Mouse (Mus musculus): ENCODE results near the gene Tbc1d2b. TPM values are rescaled to one million over a fixed set of nuclear protein-coding genes. Genes with fewer than 3 reads are reported as not detected.

Tbc1d2b gene
- polyA plus RNA-seq, 1 experiment from 2014 or later = 6.7 TPM

GRCm38 (mm10) chr9:90293641-90294398 lies 23.2 kb upstream of the Tbc1d2b start:
- Histone ChIP-seq H3K9me3 (replicated peaks; ENCODE audit: control insufficient read depth, low read length) (no peaks in the 10 kb centered on the region), H3K4me1 (ENCODE audit: control insufficient read depth, insufficient read depth, low read length) (no peaks in the 10 kb centered on the region), H3K36me3 (ENCODE audit: control insufficient read depth, insufficient read depth, low read length) (no peaks in the 10 kb centered on the region), H3K4me2 (no peak overlapping the region), H3K9ac (ENCODE audit: low read depth, low read length) (no peak overlapping the region), H3K4me3 (ENCODE audit: low read depth, low read length) (no peak overlapping the region), H3K27ac (ENCODE audit: low read depth, low read length) (no peak overlapping the region), H3K27me3 (ENCODE audit: control insufficient read depth, insufficient read depth, low read length) (no peaks in the 10 kb centered on the region)
- WGBS (ENCODE audit: insufficient replicate concordance) = 60% methylated on average over 3 of the region's 3 CpGs
- ATAC-seq (replicated peaks; ENCODE audit: insufficient number of reproducible peaks, low FRiP score, low TSS enrichment) = no peak

GRCm38 (mm10) chr9:90278397-90278796 lies 7.8 kb upstream of the Tbc1d2b start:
- no peak for ATAC-seq (replicated peaks; ENCODE audit: insufficient number of reproducible peaks, low FRiP score, low TSS enrichment)
- 53% methylated on average over 3 of the region's 3 CpGs for WGBS (ENCODE audit: insufficient replicate concordance)

GRCm38 (mm10) chr9:90277884-90278283 lies 7.3 kb upstream of the Tbc1d2b start:
- H3K4me1 ChIP-seq (ENCODE audit: control insufficient read depth, insufficient read depth, low read length) = 0 out of 2 replicates have a peak, but pooled peaks cover 8% of the 10 kb centered on the region
- WGBS (ENCODE audit: insufficient replicate concordance) = 59% methylated on average over 2 of the region's 2 CpGs
- no peaks in the 10 kb centered on the region for H3K36me3 ChIP-seq (ENCODE audit: control insufficient read depth, insufficient read depth, low read length)
- no peak overlapping the region for H3K27ac ChIP-seq (ENCODE audit: low read depth, low read length)
- no peaks in the 10 kb centered on the region for H3K9me3 ChIP-seq (replicated peaks; ENCODE audit: control insufficient read depth, low read length)
- no peak overlapping the region for H3K4me3 ChIP-seq (ENCODE audit: low read depth, low read length)
- no peak overlapping the region for H3K9ac ChIP-seq (ENCODE audit: low read depth, low read length)
- no peak overlapping the region for H3K4me2 ChIP-seq
- no peak for ATAC-seq (replicated peaks; ENCODE audit: insufficient number of reproducible peaks, low FRiP score, low TSS enrichment)
- H3K27me3 ChIP-seq (ENCODE audit: control insufficient read depth, insufficient read depth, low read length) = no peaks in the 10 kb centered on the region

More at GRCm38 (mm10) chr9:90278397-90278796, 7.8 kb upstream of the Tbc1d2b start:
- H3K9me3 ChIP-seq (replicated peaks; ENCODE audit: control insufficient read depth, low read length) = no peaks in the 10 kb centered on the region
- H3K9ac ChIP-seq (ENCODE audit: low read depth, low read length) = no peak overlapping the region
- no peak overlapping the region for H3K4me3 ChIP-seq (ENCODE audit: low read depth, low read length)
- H3K27me3 ChIP-seq (ENCODE audit: control insufficient read depth, insufficient read depth, low read length) = no peaks in the 10 kb centered on the region
- H3K4me2 ChIP-seq = no peak overlapping the region
- no peaks in the 10 kb centered on the region for H3K36me3 ChIP-seq (ENCODE audit: control insufficient read depth, insufficient read depth, low read length)
- no peak overlapping the region for H3K27ac ChIP-seq (ENCODE audit: low read depth, low read length)
- H3K4me1 ChIP-seq (ENCODE audit: control insufficient read depth, insufficient read depth, low read length) = 0 out of 2 replicates have a peak, but pooled peaks cover 8% of the 10 kb centered on the region

GRCm38 (mm10) chr9:90276779-90277178 lies 6.2 kb upstream of the Tbc1d2b start:
- Histone ChIP-seq H3K27ac (ENCODE audit: low read depth, low read length) (no peak overlapping the region), H3K4me3 (ENCODE audit: low read depth, low read length) (no peak overlapping the region), H3K4me1 (ENCODE audit: control insufficient read depth, insufficient read depth, low read length) (0 out of 2 replicates have a peak, but pooled peaks cover 8% of the 10 kb centered on the region), H3K9ac (ENCODE audit: low read depth, low read length) (no peak overlapping the region), H3K4me2 (no peak overlapping the region), H3K36me3 (ENCODE audit: control insufficient read depth, insufficient read depth, low read length) (no peaks in the 10 kb centered on the region), H3K9me3 (replicated peaks; ENCODE audit: control insufficient read depth, low read length) (no peaks in the 10 kb centered on the region), H3K27me3 (ENCODE audit: control insufficient read depth, insufficient read depth, low read length) (no peaks in the 10 kb centered on the region)
- 89% methylated on average over 1 of the region's 1 CpGs for WGBS (ENCODE audit: insufficient replicate concordance)
- no peak for ATAC-seq (replicated peaks; ENCODE audit: insufficient number of reproducible peaks, low FRiP score, low TSS enrichment)

- no peak overlapping the region for H3K4me2 ChIP-seq
- 0 out of 2 replicates have a peak, but pooled peaks cover 8% of the 10 kb centered on the region for H3K4me1 ChIP-seq (ENCODE audit: control insufficient read depth, insufficient read depth, low read length)
- H3K27me3 ChIP-seq (ENCODE audit: control insufficient read depth, insufficient read depth, low read length) = no peaks in the 10 kb centered on the region
- no peak overlapping the region for H3K9ac ChIP-seq (ENCODE audit: low read depth, low read length)
- no peak for ATAC-seq (replicated peaks; ENCODE audit: insufficient number of reproducible peaks, low FRiP score, low TSS enrichment)
- WGBS (ENCODE audit: insufficient replicate concordance) = 87% methylated on average over 5 of the region's 5 CpGs
- no peak overlapping the region for H3K27ac ChIP-seq (ENCODE audit: low read depth, low read length)
- no peaks in the 10 kb centered on the region for H3K9me3 ChIP-seq (replicated peaks; ENCODE audit: control insufficient read depth, low read length)
- no peaks in the 10 kb centered on the region for H3K36me3 ChIP-seq (ENCODE audit: control insufficient read depth, insufficient read depth, low read length)
- no peak overlapping the region for H3K4me3 ChIP-seq (ENCODE audit: low read depth, low read length)
These were observed 5.3 kb upstream of the Tbc1d2b start for GRCm38 (mm10) chr9:90275906-90276305.

GRCm38 (mm10) chr9:90275500-90275899 lies 4.9 kb upstream of the Tbc1d2b start:
- Histone ChIP-seq H3K36me3 (ENCODE audit: control insufficient read depth, insufficient read depth, low read length) (no peaks in the 10 kb centered on the region), H3K9ac (ENCODE audit: low read depth, low read length) (no peak overlapping the region), H3K27me3 (ENCODE audit: control insufficient read depth, insufficient read depth, low read length) (no peaks in the 10 kb centered on the region), H3K27ac (ENCODE audit: low read depth, low read length) (no peak overlapping the region), H3K9me3 (replicated peaks; ENCODE audit: control insufficient read depth, low read length) (no peaks in the 10 kb centered on the region), H3K4me3 (ENCODE audit: low read depth, low read length) (no peak overlapping the region), H3K4me1 (ENCODE audit: control insufficient read depth, insufficient read depth, low read length) (0 out of 2 replicates have a peak, but pooled peaks cover 8% of the 10 kb centered on the region), H3K4me2 (no peak overlapping the region)
- ATAC-seq (replicated peaks; ENCODE audit: insufficient number of reproducible peaks, low FRiP score, low TSS enrichment) = no peak
- WGBS (ENCODE audit: insufficient replicate concordance) = 63% methylated on average over 2 of the region's 2 CpGs

GRCm38 (mm10) chr9:90274516-90274915 lies 3.9 kb upstream of the Tbc1d2b start:
- H3K27ac ChIP-seq (ENCODE audit: low read depth, low read length) = no peak overlapping the region
- no peaks in the 10 kb centered on the region for H3K27me3 ChIP-seq (ENCODE audit: control insufficient read depth, insufficient read depth, low read length)
- 61% methylated on average over 3 of the region's 3 CpGs for whole genome bisulfite sequencing (ENCODE audit: insufficient replicate concordance)
- H3K9ac ChIP-seq (ENCODE audit: low read depth, low read length) = no peak overlapping the region
- no peak overlapping the region for H3K4me3 ChIP-seq (ENCODE audit: low read depth, low read length)
- no peak for ATAC-seq (replicated peaks; ENCODE audit: insufficient number of reproducible peaks, low FRiP score, low TSS enrichment)
- H3K36me3 ChIP-seq (ENCODE audit: control insufficient read depth, insufficient read depth, low read length) = no peaks in the 10 kb centered on the region
- H3K9me3 ChIP-seq (replicated peaks; ENCODE audit: control insufficient read depth, low read length) = no peaks in the 10 kb centered on the region
- no peak overlapping the region for H3K4me2 ChIP-seq
- H3K4me1 ChIP-seq (ENCODE audit: control insufficient read depth, insufficient read depth, low read length) = peaks cover 15% of the 10 kb centered on the region; the same call in 1 of the 2 replicates

GRCm38 (mm10) chr9:90272346-90272745 lies 1.7 kb upstream of the Tbc1d2b start:
- Histone ChIP-seq H3K4me3 (ENCODE audit: low read depth, low read length) (no peak overlapping the region), H3K27me3 (ENCODE audit: control insufficient read depth, insufficient read depth, low read length) (no peaks in the 10 kb centered on the region), H3K4me1 (ENCODE audit: control insufficient read depth, insufficient read depth, low read length) (peaks cover 10% of the 10 kb centered on the region; the same call in 1 of the 2 replicates), H3K9ac (ENCODE audit: low read depth, low read length) (no peak overlapping the region), H3K9me3 (replicated peaks; ENCODE audit: control insufficient read depth, low read length) (no peaks in the 10 kb centered on the region), H3K4me2 (no peak overlapping the region), H3K36me3 (ENCODE audit: control insufficient read depth, insufficient read depth, low read length) (no peaks in the 10 kb centered on the region), H3K27ac (ENCODE audit: low read depth, low read length) (no peak overlapping the region)
- WGBS (ENCODE audit: insufficient replicate concordance) = 78% methylated on average over 12 of the region's 12 CpGs
- ATAC-seq (replicated peaks; ENCODE audit: insufficient number of reproducible peaks, low FRiP score, low TSS enrichment) = no peak
